Mouse (Mus musculus): ENCODE measurements around the gene Znrf1. TPM values are rescaled to one million over a fixed set of nuclear protein-coding genes. Genes with fewer than 3 reads are reported as not detected.
A peak's percentile ranks its signal among the peaks of the same experiment; 100 is the strongest.

Gene Znrf1
- polyA plus RNA-seq, 1 experiment from 2014 or later, result 14.8 TPM

DNA sequence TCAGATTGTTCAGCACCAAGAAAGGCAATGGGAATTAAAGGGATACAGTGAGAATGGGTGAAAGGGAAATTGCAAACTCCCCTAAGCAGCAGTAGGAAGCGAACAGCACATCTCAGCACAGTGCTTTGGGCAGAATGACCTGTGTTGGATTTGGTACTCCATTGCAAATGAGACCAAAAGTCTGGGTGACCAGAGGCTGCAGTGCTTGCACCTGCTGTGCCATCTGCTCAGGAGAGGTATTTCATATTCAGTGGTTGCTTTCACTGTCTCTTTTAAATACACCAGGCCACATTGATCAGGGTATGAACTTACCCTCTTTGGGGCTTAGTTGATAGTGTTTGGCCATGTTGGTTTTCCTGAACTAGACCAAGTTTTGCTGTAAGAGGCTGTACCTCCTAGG is 43.4 kb downstream of the Znrf1 start:
- Histone ChIP-seq H3K4me3 (ENCODE audit: low read depth, low read length) (no peak overlapping the region), H3K9ac (ENCODE audit: low read length) (no peak overlapping the region), H3K27me3 (ENCODE audit: control insufficient read depth, insufficient read depth, low read length) (no peaks in the 10 kb centered on the region), H3K36me3 (ENCODE audit: control insufficient read depth, insufficient read depth, low read length) (no peaks in the 10 kb centered on the region), H3K4me1 (replicated peaks; ENCODE audit: control insufficient read depth, insufficient read depth) (no peaks in the 10 kb centered on the region), H3K9me3 (ENCODE audit: control insufficient read depth, low read length) (no peaks in the 10 kb centered on the region), H3K27ac (replicated peaks) (no peak overlapping the region), H3K4me2 (replicated peaks; ENCODE audit: low read depth) (no peak overlapping the region)
- WGBS, result 97% methylated on average over 1 of the region's 1 CpGs
- no peak for TF ChIP-seq CTCF (IDR thresholded peaks at IDR 0.05; ENCODE audit: low read depth)
- ATAC-seq (ENCODE audit: low FRiP score, low TSS enrichment), result no peak
- DNase-seq (ENCODE audit: low spot score), result no peak

GRCm38 (mm10) chr8:111580306-111580705 is 44.4 kb downstream of the Znrf1 start:
- DNase-seq (ENCODE audit: low spot score) (no peak), ATAC-seq (ENCODE audit: low FRiP score, low TSS enrichment) (no peak)
- H3K4me1 ChIP-seq (replicated peaks; ENCODE audit: control insufficient read depth, insufficient read depth), result no peaks in the 10 kb centered on the region
- TF ChIP-seq CTCF (IDR thresholded peaks at IDR 0.05; ENCODE audit: low read depth) (no peak), EP300 (optimal IDR thresholded peaks at IDR 0.05) (no peak)
- no peak overlapping the region for H3K4me2 ChIP-seq (replicated peaks; ENCODE audit: low read depth)
- 58% methylated on average over 3 of the region's 3 CpGs for WGBS
- no peaks in the 10 kb centered on the region for H3K27me3 ChIP-seq (ENCODE audit: control insufficient read depth, insufficient read depth, low read length)
- no peaks in the 10 kb centered on the region for H3K9me3 ChIP-seq (ENCODE audit: control insufficient read depth, low read length)
- no peak overlapping the region for H3K4me3 ChIP-seq (ENCODE audit: low read depth, low read length)
- H3K9ac ChIP-seq (ENCODE audit: low read length), result no peak overlapping the region
- no peaks in the 10 kb centered on the region for H3K36me3 ChIP-seq (ENCODE audit: control insufficient read depth, insufficient read depth, low read length)
- no peak overlapping the region for H3K27ac ChIP-seq (replicated peaks)

GRCm38 (mm10) chr8:111582386-111582785 is 46.5 kb downstream of the Znrf1 start:
- Histone ChIP-seq H3K4me2 (replicated peaks; ENCODE audit: low read depth) (no peak overlapping the region), H3K9ac (ENCODE audit: low read length) (no peak overlapping the region)
- 26% methylated on average over 3 of the region's 3 CpGs for WGBS

GRCm38 (mm10) chr8:111584946-111585345 is 49.0 kb downstream of the Znrf1 start:
- H3K27me3 ChIP-seq (ENCODE audit: control insufficient read depth, insufficient read depth, low read length), result no peaks in the 10 kb centered on the region
- H3K9ac ChIP-seq (ENCODE audit: low read length), result no peak overlapping the region
- no peaks in the 10 kb centered on the region for H3K9me3 ChIP-seq (ENCODE audit: control insufficient read depth, low read length)
- no peaks in the 10 kb centered on the region for H3K4me1 ChIP-seq (replicated peaks; ENCODE audit: control insufficient read depth, insufficient read depth)
- no peak for DNase-seq (ENCODE audit: low spot score)
- WGBS, result 76% methylated on average over 3 of the region's 3 CpGs
- no peak overlapping the region for H3K27ac ChIP-seq (replicated peaks)
- no peak overlapping the region for H3K4me3 ChIP-seq (ENCODE audit: low read depth, low read length)
- no peak for ATAC-seq (ENCODE audit: low FRiP score, low TSS enrichment)
- no peak overlapping the region for H3K4me2 ChIP-seq (replicated peaks; ENCODE audit: low read depth)
- no peaks in the 10 kb centered on the region for H3K36me3 ChIP-seq (ENCODE audit: control insufficient read depth, insufficient read depth, low read length)
- TF ChIP-seq EP300 (optimal IDR thresholded peaks at IDR 0.05) (no peak), CTCF (IDR thresholded peaks at IDR 0.05; ENCODE audit: low read depth) (no peak)

More at GRCm38 (mm10) chr8:111582386-111582785, 46.5 kb downstream of the Znrf1 start:
- TF ChIP-seq CTCF (IDR thresholded peaks at IDR 0.05; ENCODE audit: low read depth) (no peak), EP300 (optimal IDR thresholded peaks at IDR 0.05) (no peak)
- no peak for DNase-seq (ENCODE audit: low spot score)
- no peaks in the 10 kb centered on the region for H3K4me1 ChIP-seq (replicated peaks; ENCODE audit: control insufficient read depth, insufficient read depth)
- no peaks in the 10 kb centered on the region for H3K9me3 ChIP-seq (ENCODE audit: control insufficient read depth, low read length)
- H3K27ac ChIP-seq (replicated peaks), result 0 out of 2 replicates have a peak overlapping the region, but pooled peaks have one; percentile 35
- ATAC-seq (ENCODE audit: low FRiP score, low TSS enrichment), result no peak
- no peak overlapping the region for H3K4me3 ChIP-seq (ENCODE audit: low read depth, low read length)
- H3K27me3 ChIP-seq (ENCODE audit: control insufficient read depth, insufficient read depth, low read length), result no peaks in the 10 kb centered on the region
- no peaks in the 10 kb centered on the region for H3K36me3 ChIP-seq (ENCODE audit: control insufficient read depth, insufficient read depth, low read length)

DNA sequence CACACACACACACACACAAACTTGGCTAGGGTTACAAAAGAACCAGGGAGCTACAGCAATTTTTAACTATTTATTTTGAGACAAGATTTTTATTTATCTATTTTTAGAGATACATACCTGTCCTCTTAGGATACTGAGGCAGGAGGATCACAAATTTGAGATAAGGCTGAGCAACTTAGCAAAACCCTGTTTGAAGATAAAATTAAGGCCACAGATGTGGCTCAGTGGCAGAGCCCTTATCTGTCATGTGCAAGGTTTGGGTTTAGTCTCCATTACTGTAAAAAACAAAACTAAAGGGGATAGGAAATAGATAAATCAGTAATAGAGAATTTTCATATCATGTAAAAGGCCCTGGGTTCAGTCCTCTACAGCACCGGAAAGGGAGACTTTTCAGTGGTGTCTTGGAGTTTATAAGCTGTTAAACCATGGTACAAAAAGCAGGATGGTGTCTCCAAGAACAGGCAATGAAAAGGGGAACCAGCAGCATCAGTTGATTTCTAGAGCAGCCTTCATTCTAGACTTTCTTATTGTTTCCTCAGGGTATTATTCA is 51.7 kb downstream of the Znrf1 start:
- H3K4me2 ChIP-seq (replicated peaks; ENCODE audit: low read depth), result no peak overlapping the region
- TF ChIP-seq EP300 (optimal IDR thresholded peaks at IDR 0.05), result no peak
- TF ChIP-seq CTCF (IDR thresholded peaks at IDR 0.05; ENCODE audit: low read depth), result no peak
- ATAC-seq (ENCODE audit: low FRiP score, low TSS enrichment) (no peak), DNase-seq (ENCODE audit: low spot score) (no peak)
- WGBS, result 86% methylated on average over 1 of the region's 1 CpGs
- no peak overlapping the region for H3K4me3 ChIP-seq (ENCODE audit: low read depth, low read length)
- H3K9me3 ChIP-seq (ENCODE audit: control insufficient read depth, low read length), result no peaks in the 10 kb centered on the region
- H3K36me3 ChIP-seq (ENCODE audit: control insufficient read depth, insufficient read depth, low read length), result no peaks in the 10 kb centered on the region
- H3K9ac ChIP-seq (ENCODE audit: low read length), result no peak overlapping the region
- no peaks in the 10 kb centered on the region for H3K4me1 ChIP-seq (replicated peaks; ENCODE audit: control insufficient read depth, insufficient read depth)
- no peaks in the 10 kb centered on the region for H3K27me3 ChIP-seq (ENCODE audit: control insufficient read depth, insufficient read depth, low read length)
- H3K27ac ChIP-seq (replicated peaks), result no peak overlapping the region

DNA sequence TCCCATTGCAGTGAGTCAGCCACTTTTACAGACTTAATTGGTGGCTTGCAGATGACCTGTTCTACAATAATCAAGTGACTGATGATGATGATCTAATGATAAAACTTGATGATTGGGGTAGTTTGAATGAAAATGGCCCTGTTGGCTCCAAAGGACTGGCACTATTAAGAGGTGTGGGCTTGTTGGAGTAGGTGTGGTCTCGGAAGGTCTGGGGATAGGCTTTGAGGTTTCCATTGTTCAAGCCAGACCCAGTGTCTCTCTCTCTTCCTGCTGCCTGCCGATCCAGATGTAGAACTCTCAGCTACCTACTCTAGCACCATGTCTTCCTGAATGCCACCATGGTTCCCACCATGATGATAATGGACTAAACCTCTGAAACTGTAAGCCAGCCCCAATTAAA is 52.4 kb downstream of the Znrf1 start:
- Histone ChIP-seq H3K4me1 (replicated peaks; ENCODE audit: control insufficient read depth, insufficient read depth) (no peaks in the 10 kb centered on the region), H3K27me3 (ENCODE audit: control insufficient read depth, insufficient read depth, low read length) (no peaks in the 10 kb centered on the region), H3K4me3 (ENCODE audit: low read depth, low read length) (no peak overlapping the region), H3K9me3 (ENCODE audit: control insufficient read depth, low read length) (no peaks in the 10 kb centered on the region), H3K4me2 (replicated peaks; ENCODE audit: low read depth) (no peak overlapping the region), H3K36me3 (ENCODE audit: control insufficient read depth, insufficient read depth, low read length) (no peaks in the 10 kb centered on the region), H3K27ac (replicated peaks) (no peak overlapping the region), H3K9ac (ENCODE audit: low read length) (no peak overlapping the region)
- TF ChIP-seq CTCF (IDR thresholded peaks at IDR 0.05; ENCODE audit: low read depth) (no peak), EP300 (optimal IDR thresholded peaks at IDR 0.05) (no peak)
- DNase-seq (ENCODE audit: low spot score), result no peak
- no peak for ATAC-seq (ENCODE audit: low FRiP score, low TSS enrichment)
- 89% methylated on average over 2 of the region's 2 CpGs for WGBS

Data from stomach, postnatal 0 days (tissue).